Mouse (Mus musculus) small intestine, adult 2 months (tissue): Measurements from ENCODE around the gene Cd5l. TPM values are rescaled to one million over a fixed set of nuclear protein-coding genes. Genes with fewer than 3 reads are reported as not detected.

ENCODE experiments used
- H3K27ac ChIP-seq: fragments of 200-500 bp; 2 replicates; pipeline ENCODE4 v1.5.1; 2012; ENCODE audit warnings: low read depth, low read length, control low read depth, inconsistent platforms; ENCODE audit not compliant: insufficient read depth
- H3K27me3 ChIP-seq: fragments of 200-500 bp; 2 replicates; pipeline ENCODE4 v1.6.1; 2012; ENCODE audit warnings: mild to moderate bottlenecking, moderate library complexity, low read length, inconsistent platforms; ENCODE audit not compliant: control insufficient read depth, insufficient read depth
- H3K36me3 ChIP-seq: fragments of 200-500 bp; 2 replicates; pipeline ENCODE4 v1.6.1; 2012; ENCODE audit warnings: mild to moderate bottlenecking, low read length, control low read depth, inconsistent platforms; ENCODE audit not compliant: control insufficient read depth, insufficient read depth
- H3K4me1 ChIP-seq: fragments of 200-500 bp; 2 replicates; pipeline ENCODE4 v1.6.1; 2012; ENCODE audit warnings: low read length, inconsistent platforms, mixed read lengths; ENCODE audit not compliant: control insufficient read depth, insufficient read depth, insufficient read length
- H3K4me3 ChIP-seq: fragments of 200-500 bp; 2 replicates; pipeline ENCODE4 v1.5.1; 2012; ENCODE audit warnings: low read depth, mild to moderate bottlenecking, control low read depth, inconsistent platforms, low read length, moderate library complexity
- CTCF ChIP-seq: fragments of 200-500 bp; IDR thresholded peaks from 2 replicates; pipeline ENCODE4 v1.5.1; 2012; ENCODE audit warnings: low read depth, mild to moderate bottlenecking, control low read depth, inconsistent platforms, low read length, moderate library complexity, mixed read lengths; ENCODE audit not compliant: insufficient replicate concordance, insufficient read length; ENCODE audit errors: extremely low read depth
- POLR2A ChIP-seq: fragments of 200-500 bp; IDR thresholded peaks from 2 replicates; pipeline ENCODE4 v1.6.1; 2012; ENCODE audit warnings: low read depth, mild to moderate bottlenecking, control low read depth, inconsistent platforms, low read length, moderate library complexity
- WGBS: fragments of 180-500 bp; shearing (Covaris S2); methylation state at CpG from one replicate; pipeline ENCODE4 v1.1.7; 2018; 5-methylcytosine and 5-hydroxymethylcytosine counted together
- polyA plus RNA-seq: library from polyadenylated mRNA; depleted of rRNA; stranded (reverse); fragments of >200 nt; gene quantifications from 2 replicates; pipeline ENCODE4 v1.2.3, GENCODE M21; 2012; rRNA removed

The Cd5l gene
- polyA plus RNA-seq, 1 experiment: not detected

DNA sequence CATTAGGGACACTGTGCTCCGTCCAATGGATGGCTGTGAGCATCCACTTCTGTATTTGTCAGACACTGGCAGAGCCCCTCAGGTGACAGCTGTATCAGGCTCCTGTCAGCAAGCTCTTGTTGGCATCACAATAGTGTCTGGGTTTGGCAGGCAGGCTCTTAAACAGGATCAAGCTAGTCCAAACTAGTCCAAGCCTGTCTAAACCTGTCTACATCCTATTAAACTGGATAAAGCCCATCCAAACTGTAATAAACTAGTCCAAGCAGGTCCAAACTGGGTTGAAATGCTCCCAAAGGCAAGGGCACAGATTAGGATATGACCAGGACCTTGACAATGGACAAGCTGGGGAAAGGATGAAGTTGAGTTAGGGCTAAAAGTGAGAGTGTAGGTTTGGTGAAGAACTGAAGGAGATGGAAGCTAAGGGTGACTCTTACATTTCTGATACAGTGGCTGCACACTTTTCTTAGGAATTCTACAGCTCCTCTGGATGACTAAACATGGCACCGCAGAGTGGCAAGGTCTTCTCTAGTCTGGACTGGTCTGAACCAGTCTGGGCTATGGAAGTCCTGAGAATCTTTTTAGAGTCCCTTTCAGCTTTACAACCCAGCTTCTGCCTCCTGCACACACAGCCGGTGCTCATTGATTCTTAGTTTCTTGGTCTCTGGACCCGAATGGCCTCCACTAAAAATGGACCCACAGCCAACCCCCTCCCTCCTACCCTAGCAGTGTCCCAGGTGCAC, 51.7 kb downstream of the Cd5l start:
- Histone ChIP-seq H3K4me3 (no peak overlapping the region), H3K4me1 (no peaks in the 10 kb centered on the region), H3K36me3 (no peaks in the 10 kb centered on the region), H3K27me3 (no peaks in the 10 kb centered on the region), H3K27ac (no peak overlapping the region)
- TF ChIP-seq CTCF (no peak), POLR2A (no peak)
- 84% methylated on average over 4 of the region's 4 CpGs for WGBS

DNA sequence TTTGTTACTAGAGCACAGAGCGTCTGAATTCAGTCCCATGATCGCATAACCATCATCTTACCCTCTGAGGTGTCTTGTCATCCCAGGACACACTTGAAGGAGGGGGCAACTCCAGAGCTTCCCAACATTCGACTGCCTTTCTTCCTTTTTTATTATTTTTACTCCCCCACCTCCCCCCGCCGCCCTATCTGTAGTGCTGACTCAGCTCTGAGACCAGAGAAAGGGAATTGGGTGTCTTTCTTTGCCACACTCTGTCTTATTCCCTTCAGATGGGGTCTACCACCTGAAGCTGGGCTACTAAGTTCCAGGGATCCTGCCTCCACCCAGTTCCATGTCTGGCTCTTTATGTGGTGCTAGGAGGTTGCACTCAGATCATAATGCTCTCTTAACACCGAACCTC, 52.9 kb downstream of the Cd5l start:
- Histone ChIP-seq H3K27ac (no peak overlapping the region), H3K4me3 (no peak overlapping the region), H3K4me1 (no peaks in the 10 kb centered on the region), H3K36me3 (no peaks in the 10 kb centered on the region), H3K27me3 (no peaks in the 10 kb centered on the region)
- TF ChIP-seq POLR2A (no peak), CTCF (no peak)
- 82% methylated on average over 6 of the region's 6 CpGs for WGBS

DNA sequence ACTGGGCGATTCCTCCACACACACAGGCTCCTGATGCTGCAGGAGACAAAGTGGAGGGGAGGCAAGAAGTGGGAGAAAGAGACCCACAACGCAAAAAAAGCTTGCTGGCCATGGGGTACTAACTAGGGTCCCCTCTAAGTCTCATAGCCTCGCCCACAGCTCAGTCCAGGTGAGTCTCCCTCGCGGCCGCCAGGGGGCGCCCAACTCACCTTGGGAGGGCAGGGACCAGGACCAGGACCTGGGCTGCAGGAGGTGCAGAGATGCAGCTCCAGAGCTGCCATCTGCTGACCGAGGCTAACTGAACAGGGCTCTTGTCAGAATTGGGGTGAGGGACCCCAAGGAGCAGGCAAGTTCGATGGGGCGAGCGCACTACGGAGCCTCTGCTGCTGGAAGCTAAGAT, 53.5 kb downstream of the Cd5l start:
- Histone ChIP-seq H3K27me3 (no peaks in the 10 kb centered on the region), H3K4me3 (no peak overlapping the region), H3K36me3 (no peaks in the 10 kb centered on the region), H3K4me1 (no peaks in the 10 kb centered on the region), H3K27ac (no peak overlapping the region)
- TF ChIP-seq POLR2A (0 out of 2 replicates have a peak, but pooled peaks have one; percentile 22), CTCF (peak; percentile 92)
- WGBS: 15% methylated on average over 12 of the region's 12 CpGs

DNA sequence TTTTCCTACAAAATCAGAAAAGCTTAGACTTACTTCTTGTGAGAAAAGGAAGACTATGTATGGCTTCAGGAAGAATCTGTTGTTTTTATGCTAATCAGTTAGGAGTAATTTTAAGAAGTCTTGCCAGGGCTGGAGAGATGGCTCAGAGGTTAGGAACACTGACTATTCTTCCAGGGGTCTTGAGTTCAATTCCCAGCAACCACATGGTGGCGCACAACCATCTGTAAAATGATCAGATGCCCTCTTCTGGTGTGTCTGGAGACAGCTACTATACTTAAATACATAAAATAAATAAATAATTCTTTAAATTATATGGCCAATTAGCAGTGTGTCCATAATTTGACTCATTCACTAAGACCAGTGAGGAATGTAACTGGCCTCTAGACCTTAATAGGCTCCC, 63.0 kb downstream of the Cd5l start:
- TF ChIP-seq CTCF (no peak), POLR2A (no peak)
- Histone ChIP-seq H3K4me1 (no peaks in the 10 kb centered on the region), H3K27ac (no peak overlapping the region), H3K4me3 (no peak overlapping the region), H3K36me3 (no peaks in the 10 kb centered on the region), H3K27me3 (no peaks in the 10 kb centered on the region)
- WGBS: 54% methylated on average over 1 of the region's 1 CpGs

Other genes starting within 250 kb of the Cd5l start
- 2.0 and 2.6 TPM in 2 replicates for gene Kirrel, start 183.1 kb upstream of the Cd5l start, polyA plus RNA-seq
- gene Fcrls, start 94.1 kb upstream of the Cd5l start, polyA plus RNA-seq: 0.13 and 0.71 TPM in 2 replicates
- 0.75 and 2.0 TPM in 2 replicates for gene Fcrl1, start 18.5 kb downstream of the Cd5l start, polyA plus RNA-seq
- gene Fcrl5, start 77.9 kb downstream of the Cd5l start, polyA plus RNA-seq: not detected in 2 replicates
- gene Etv3, start 167.5 kb downstream of the Cd5l start, polyA plus RNA-seq: 10.6 and 19.9 TPM in 2 replicates